Mouse (Mus musculus) thymus, adult 2 months (tissue): ENCODE results near the gene Rcor1.

Experiments
- CTCF ChIP-seq: fragments of 200-500 bp; IDR thresholded peaks from 2 replicates; pipeline ENCODE4 v1.5.1; 2012; ENCODE audit warnings: mild to moderate bottlenecking, control low read depth, low read length, moderate library complexity, borderline replicate concordance; ENCODE audit not compliant: control insufficient read depth, poor library complexity, insufficient read depth; ENCODE audit errors: extremely low read depth
- POLR2A ChIP-seq: fragments of 200-500 bp; IDR thresholded peaks from 2 replicates; pipeline ENCODE4 v1.6.1; 2012; ENCODE audit warnings: mild to moderate bottlenecking, low read length, control low read depth, moderate library complexity; ENCODE audit not compliant: control insufficient read depth, poor library complexity, insufficient read depth; ENCODE audit errors: extremely low read depth

GRCm38 (mm10) chr12:111096249-111096648, 57.1 kb downstream of the Rcor1 start:
- no peak for TF ChIP-seq CTCF
- TF ChIP-seq POLR2A: no peak
